Mouse (Mus musculus): ENCODE measurements around the gene Gstm3. TPM values are rescaled to one million over a fixed set of nuclear protein-coding genes. Genes with fewer than 3 reads are reported as not detected.
"Not testable (repeated sequence)": the region's sequence is repeated elsewhere in the genome, so short reads cannot be mapped to it uniquely, and the experiment has no call there.

Gene Gstm3
- polyA plus RNA-seq, 1 experiment = not detected

GRCm38 (mm10) chr3:108013331-108013871 is 44.3 kb upstream of the Gstm3 start:
- DNase-seq (ENCODE audit: low read depth in 1 of 2, low spot score in 2 of 2) = no peak
- H3K27ac ChIP-seq (ENCODE audit: insufficient read depth, low read length) = peak overlapping the region; percentile 12; the same call in 1 of the 2 replicates
- 49% methylated on average over 4 of the region's 4 CpGs for WGBS
- H3K4me1 ChIP-seq (ENCODE audit: control insufficient read depth, insufficient read depth, insufficient read length) = peaks cover under 1% of the 10 kb centered on the region; the same call in 1 of the 2 replicates
- no peak for TF ChIP-seq POLR2A (IDR thresholded peaks at IDR 0.05; ENCODE audit: low read depth, low read length)
- no peak for TF ChIP-seq CTCF (IDR thresholded peaks at IDR 0.05; ENCODE audit: extremely low read depth, insufficient read depth, insufficient read length, insufficient replicate concordance)
- no peaks in the 10 kb centered on the region for H3K27me3 ChIP-seq (ENCODE audit: control insufficient read depth, insufficient read depth, low read length)
- H3K36me3 ChIP-seq (ENCODE audit: control insufficient read depth, insufficient read depth, low read length) = no peaks in the 10 kb centered on the region
- H3K4me3 ChIP-seq (ENCODE audit: extremely low read depth, insufficient read depth, insufficient read length) = no peak overlapping the region

- WGBS = 89% methylated on average over 3 of the region's 3 CpGs
- Histone ChIP-seq H3K4me3 (ENCODE audit: extremely low read depth, insufficient read depth, insufficient read length) (no peak overlapping the region), H3K36me3 (ENCODE audit: control insufficient read depth, insufficient read depth, low read length) (no peaks in the 10 kb centered on the region), H3K4me1 (ENCODE audit: control insufficient read depth, insufficient read depth, insufficient read length) (no peaks in the 10 kb centered on the region), H3K27me3 (ENCODE audit: control insufficient read depth, insufficient read depth, low read length) (no peaks in the 10 kb centered on the region), H3K27ac (ENCODE audit: insufficient read depth, low read length) (no peak overlapping the region)
- no peak for TF ChIP-seq CTCF (IDR thresholded peaks at IDR 0.05; ENCODE audit: extremely low read depth, insufficient read depth, insufficient read length, insufficient replicate concordance)
- TF ChIP-seq POLR2A (IDR thresholded peaks at IDR 0.05; ENCODE audit: low read depth, low read length) = no peak
- DNase-seq (ENCODE audit: low read depth in 1 of 2, low spot score in 2 of 2) = no peak
Observed at GRCm38 (mm10) chr3:108011558-108011957, 42.5 kb upstream of the Gstm3 start.

GRCm38 (mm10) chr3:108010286-108010685 is 41.2 kb upstream of the Gstm3 start:
- no peak overlapping the region for H3K27ac ChIP-seq (ENCODE audit: insufficient read depth, low read length)
- H3K27me3 ChIP-seq (ENCODE audit: control insufficient read depth, insufficient read depth, low read length) = no peaks in the 10 kb centered on the region
- no peak overlapping the region for H3K4me3 ChIP-seq (ENCODE audit: extremely low read depth, insufficient read depth, insufficient read length)
- no peaks in the 10 kb centered on the region for H3K4me1 ChIP-seq (ENCODE audit: control insufficient read depth, insufficient read depth, insufficient read length)
- no peaks in the 10 kb centered on the region for H3K36me3 ChIP-seq (ENCODE audit: control insufficient read depth, insufficient read depth, low read length)
- no peak for DNase-seq (ENCODE audit: low read depth in 1 of 2, low spot score in 2 of 2)
- WGBS = 49% methylated on average over 2 of the region's 2 CpGs
- TF ChIP-seq CTCF (IDR thresholded peaks at IDR 0.05; ENCODE audit: extremely low read depth, insufficient read depth, insufficient read length, insufficient replicate concordance) (no peak), POLR2A (IDR thresholded peaks at IDR 0.05; ENCODE audit: low read depth, low read length) (no peak)

- no peak overlapping the region for H3K4me3 ChIP-seq (ENCODE audit: extremely low read depth, insufficient read depth, insufficient read length)
- 65% methylated on average over 8 of the region's 8 CpGs for WGBS
- no peak for DNase-seq (ENCODE audit: low read depth in 1 of 2, low spot score in 2 of 2)
- H3K36me3 ChIP-seq (ENCODE audit: control insufficient read depth, insufficient read depth, low read length) = no peaks in the 10 kb centered on the region
- H3K27ac ChIP-seq (ENCODE audit: insufficient read depth, low read length) = no peak overlapping the region
- H3K4me1 ChIP-seq (ENCODE audit: control insufficient read depth, insufficient read depth, insufficient read length) = no peaks in the 10 kb centered on the region
- TF ChIP-seq CTCF (IDR thresholded peaks at IDR 0.05; ENCODE audit: extremely low read depth, insufficient read depth, insufficient read length, insufficient replicate concordance) = no peak
- no peak for TF ChIP-seq POLR2A (IDR thresholded peaks at IDR 0.05; ENCODE audit: low read depth, low read length)
- no peaks in the 10 kb centered on the region for H3K27me3 ChIP-seq (ENCODE audit: control insufficient read depth, insufficient read depth, low read length)
Observed at GRCm38 (mm10) chr3:108002021-108002420, 32.9 kb upstream of the Gstm3 start.

- TF ChIP-seq POLR2A (IDR thresholded peaks at IDR 0.05; ENCODE audit: low read depth, low read length) (no peak), CTCF (IDR thresholded peaks at IDR 0.05; ENCODE audit: extremely low read depth, insufficient read depth, insufficient read length, insufficient replicate concordance) (no peak)
- no peak overlapping the region for H3K27ac ChIP-seq (ENCODE audit: insufficient read depth, low read length)
- WGBS = 85% methylated on average over 3 of the region's 3 CpGs
- H3K4me1 ChIP-seq (ENCODE audit: control insufficient read depth, insufficient read depth, insufficient read length) = no peaks in the 10 kb centered on the region
- no peak overlapping the region for H3K4me3 ChIP-seq (ENCODE audit: extremely low read depth, insufficient read depth, insufficient read length)
- no peak for DNase-seq (ENCODE audit: low read depth in 1 of 2, low spot score in 2 of 2)
- H3K36me3 ChIP-seq (ENCODE audit: control insufficient read depth, insufficient read depth, low read length) = no peaks in the 10 kb centered on the region
- H3K27me3 ChIP-seq (ENCODE audit: control insufficient read depth, insufficient read depth, low read length) = no peaks in the 10 kb centered on the region
Observed at GRCm38 (mm10) chr3:107999491-107999890, 30.4 kb upstream of the Gstm3 start.

- no peaks in the 10 kb centered on the region for H3K36me3 ChIP-seq (ENCODE audit: control insufficient read depth, insufficient read depth, low read length)
- no peak for TF ChIP-seq CTCF (IDR thresholded peaks at IDR 0.05; ENCODE audit: extremely low read depth, insufficient read depth, insufficient read length, insufficient replicate concordance)
- TF ChIP-seq POLR2A (IDR thresholded peaks at IDR 0.05; ENCODE audit: low read depth, low read length) = no peak
- H3K4me3 ChIP-seq (ENCODE audit: extremely low read depth, insufficient read depth, insufficient read length) = no peak overlapping the region
- no peaks in the 10 kb centered on the region for H3K27me3 ChIP-seq (ENCODE audit: control insufficient read depth, insufficient read depth, low read length)
- 85% methylated on average over 3 of the region's 3 CpGs for WGBS
- no peaks in the 10 kb centered on the region for H3K4me1 ChIP-seq (ENCODE audit: control insufficient read depth, insufficient read depth, insufficient read length)
- H3K27ac ChIP-seq (ENCODE audit: insufficient read depth, low read length) = no peak overlapping the region
- no peak for DNase-seq (ENCODE audit: low read depth in 1 of 2, low spot score in 2 of 2)
Observed at GRCm38 (mm10) chr3:107998591-107998990, 29.5 kb upstream of the Gstm3 start.

GRCm38 (mm10) chr3:107996576-107996975 is 27.5 kb upstream of the Gstm3 start:
- H3K36me3 ChIP-seq (ENCODE audit: control insufficient read depth, insufficient read depth, low read length) = no peaks in the 10 kb centered on the region
- WGBS = 93% methylated on average over 4 of the region's 4 CpGs
- H3K4me3 ChIP-seq (ENCODE audit: extremely low read depth, insufficient read depth, insufficient read length) = no peak overlapping the region
- no peak for DNase-seq (ENCODE audit: low read depth in 1 of 2, low spot score in 2 of 2)
- no peaks in the 10 kb centered on the region for H3K4me1 ChIP-seq (ENCODE audit: control insufficient read depth, insufficient read depth, insufficient read length)
- no peaks in the 10 kb centered on the region for H3K27me3 ChIP-seq (ENCODE audit: control insufficient read depth, insufficient read depth, low read length)
- TF ChIP-seq CTCF (IDR thresholded peaks at IDR 0.05; ENCODE audit: extremely low read depth, insufficient read depth, insufficient read length, insufficient replicate concordance) (no peak), POLR2A (IDR thresholded peaks at IDR 0.05; ENCODE audit: low read depth, low read length) (no peak)
- no peak overlapping the region for H3K27ac ChIP-seq (ENCODE audit: insufficient read depth, low read length)

GRCm38 (mm10) chr3:107995974-107996373 is 26.9 kb upstream of the Gstm3 start:
- not testable (repeated sequence) for H3K36me3 ChIP-seq (ENCODE audit: control insufficient read depth, insufficient read depth, low read length)

More at GRCm38 (mm10) chr3:107995974-107996373, 26.9 kb upstream of the Gstm3 start:
- DNase-seq (ENCODE audit: low read depth in 1 of 2, low spot score in 2 of 2); H3K4me1 ChIP-seq (ENCODE audit: control insufficient read depth, insufficient read depth, insufficient read length); H3K4me3 ChIP-seq (ENCODE audit: extremely low read depth, insufficient read depth, insufficient read length); H3K27ac ChIP-seq (ENCODE audit: insufficient read depth, low read length); H3K27me3 ChIP-seq (ENCODE audit: control insufficient read depth, insufficient read depth, low read length): not testable (repeated sequence)
- 92% methylated on average over 2 of the region's 2 CpGs for WGBS

Data from spleen, adult 2 months (tissue).